Mouse (Mus musculus) kidney, embryonic 15.5 days (tissue): ENCODE data around the gene Ptcd3. TPM values are rescaled to one million over a fixed set of nuclear protein-coding genes. Genes with fewer than 3 reads are reported as not detected.
"Not testable (repeated sequence)": the region's sequence is repeated elsewhere in the genome, so short reads cannot be mapped to it uniquely, and the experiment has no call there.

Source experiments
- ATAC-seq: fragments of 200-750 bp; cut with Nextera tagmentation; replicated peaks from 2 replicates; pipeline ENCODE4 v1.8.0; 2017; ENCODE audit warnings: moderate TSS enrichment; ENCODE audit not compliant: low FRiP score
- H3K27ac ChIP-seq: fragments of 300-500 bp; sonication (generic); 2 replicates; pipeline ENCODE4 v1.5.1; 2015; ENCODE audit warnings: mild to moderate bottlenecking, inconsistent platforms
- H3K27me3 ChIP-seq: fragments of 300-500 bp; sonication (generic); 2 replicates; pipeline ENCODE4 v1.6.1; 2015; ENCODE audit warnings: inconsistent platforms
- H3K36me3 ChIP-seq: fragments of 300-500 bp; sonication (generic); 2 replicates; pipeline ENCODE4 v1.6.1; 2015; ENCODE audit warnings: inconsistent platforms
- H3K4me1 ChIP-seq: fragments of 300-500 bp; sonication (generic); 2 replicates; pipeline ENCODE4 v1.6.1; 2015; ENCODE audit warnings: inconsistent platforms
- H3K4me2 ChIP-seq: fragments of 300-500 bp; sonication (generic); 2 replicates; pipeline ENCODE4 v1.6.1; 2015; ENCODE audit warnings: moderate library complexity, mild to moderate bottlenecking, inconsistent platforms
- H3K4me3 ChIP-seq: fragments of 300-500 bp; sonication (generic); replicated peaks from 2 replicates; pipeline ENCODE4 v1.5.1; 2015; ENCODE audit warnings: mild to moderate bottlenecking, inconsistent platforms
- H3K9ac ChIP-seq: fragments of 300-500 bp; sonication (generic); 2 replicates; pipeline ENCODE4 v1.6.1; 2015; ENCODE audit warnings: mild to moderate bottlenecking, inconsistent platforms
- H3K9me3 ChIP-seq: fragments of 300-500 bp; sonication (generic); replicated peaks from 2 replicates; pipeline ENCODE4 v1.6.1; 2016; ENCODE audit warnings: inconsistent platforms
- WGBS: fragments of 180-500 bp; shearing (Covaris S2); methylation state at CpG from one replicate; pipeline ENCODE4 v1.1.7; 2015; ENCODE audit warnings: mixed read lengths; 5-methylcytosine and 5-hydroxymethylcytosine counted together
- polyA plus RNA-seq: library from polyadenylated mRNA; unstranded; fragments of >200 nt; fragmentation: Nextera tagmentation; extraction: Ambion mirVana; gene quantifications from 2 replicates; pipeline ENCODE4 v1.2.1, GENCODE M21; 2015

The Ptcd3 gene
- polyA plus RNA-seq, 1 experiment from 2014 or later, result 107 TPM

DNA sequence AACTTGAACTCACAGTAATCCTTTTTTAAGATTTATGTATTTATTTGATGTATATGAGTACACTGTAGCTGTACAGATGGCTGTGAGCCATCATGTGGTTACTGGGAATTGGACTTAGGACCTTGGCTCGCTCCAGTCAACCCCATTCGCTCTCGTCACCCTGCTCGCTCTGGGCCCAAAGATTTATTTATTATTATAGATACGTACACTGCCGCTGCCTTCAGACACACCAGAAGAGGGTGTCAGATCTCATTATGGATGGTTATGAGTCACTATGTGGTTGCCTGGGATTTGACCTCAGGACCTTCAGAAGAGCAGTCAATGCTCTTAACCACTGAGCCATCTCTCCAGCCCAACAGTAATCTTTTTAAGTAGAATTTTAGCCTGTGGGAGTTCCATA, 61.6 kb downstream of the Ptcd3 start:
- H3K4me2 ChIP-seq, H3K9me3 ChIP-seq, H3K4me3 ChIP-seq, H3K27me3 ChIP-seq, H3K4me1 ChIP-seq, ATAC-seq, H3K9ac ChIP-seq, H3K27ac ChIP-seq: not testable (repeated sequence)
- 92% methylated on average over 6 of the region's 6 CpGs for WGBS
- H3K36me3 ChIP-seq, result peaks cover 69% of the 10 kb centered on the region

DNA sequence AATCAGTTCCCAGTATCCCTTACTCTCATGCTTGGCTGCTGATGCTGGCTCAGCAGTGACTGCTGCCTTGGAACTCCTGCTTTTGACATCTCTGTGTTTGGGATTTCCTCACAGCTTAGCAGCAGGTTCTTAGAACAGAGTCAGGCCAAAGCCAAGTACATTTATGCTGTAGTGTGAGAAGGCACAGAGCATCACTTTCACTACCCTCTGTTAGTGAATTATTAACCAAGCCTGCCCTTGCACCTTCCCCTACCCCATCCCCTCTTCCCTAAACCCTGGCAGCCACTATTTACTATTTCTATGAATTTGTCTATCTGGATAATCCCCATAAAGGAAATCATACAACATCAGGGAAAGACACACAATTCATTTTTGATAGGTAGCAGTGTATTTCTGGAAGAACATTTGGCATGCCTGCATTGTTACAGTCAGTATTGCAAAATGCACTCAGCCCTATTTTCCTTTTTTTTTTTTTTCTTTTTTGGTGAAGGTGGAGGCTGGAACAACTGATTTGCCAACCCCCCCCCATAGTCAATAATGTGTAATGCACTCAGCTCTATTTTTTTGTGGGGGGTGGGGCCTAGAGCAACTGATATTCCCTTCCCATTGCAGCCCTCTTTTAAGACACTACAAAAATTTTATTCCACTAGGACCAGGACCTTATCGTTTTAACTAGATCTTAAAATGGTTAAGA, 67.8 kb downstream of the Ptcd3 start:
- Histone ChIP-seq H3K27ac (no peak overlapping the region), H3K4me1 (0 out of 2 replicates have a peak, but pooled peaks cover 4% of the 10 kb centered on the region), H3K9me3 (no peaks in the 10 kb centered on the region), H3K36me3 (peaks cover 25% of the 10 kb centered on the region), H3K27me3 (no peaks in the 10 kb centered on the region), H3K9ac (no peak overlapping the region), H3K4me2 (no peak overlapping the region), H3K4me3 (no peak overlapping the region)
- 97% methylated on average over 1 of the region's 1 CpGs for WGBS
- ATAC-seq, result no peak

DNA sequence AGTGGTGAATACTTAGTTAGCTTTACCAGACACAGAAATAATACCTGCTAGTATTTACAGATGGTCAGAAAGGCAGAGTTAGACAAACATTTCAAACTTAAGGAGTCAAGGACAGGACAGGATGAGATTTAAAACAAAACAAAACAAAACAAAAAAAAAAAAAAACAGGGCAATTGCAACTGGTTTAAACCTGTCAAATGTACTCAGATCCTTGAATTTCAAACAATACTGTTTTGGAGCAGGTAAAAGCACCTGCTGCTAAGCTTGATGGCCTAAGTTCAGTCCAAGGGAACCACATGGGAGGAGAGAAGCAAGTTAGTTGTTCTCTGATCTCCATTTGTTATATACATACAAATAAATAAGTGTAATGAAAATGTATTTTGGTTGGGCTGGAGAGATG, 68.7 kb downstream of the Ptcd3 start:
- ATAC-seq, result no peak

DNA sequence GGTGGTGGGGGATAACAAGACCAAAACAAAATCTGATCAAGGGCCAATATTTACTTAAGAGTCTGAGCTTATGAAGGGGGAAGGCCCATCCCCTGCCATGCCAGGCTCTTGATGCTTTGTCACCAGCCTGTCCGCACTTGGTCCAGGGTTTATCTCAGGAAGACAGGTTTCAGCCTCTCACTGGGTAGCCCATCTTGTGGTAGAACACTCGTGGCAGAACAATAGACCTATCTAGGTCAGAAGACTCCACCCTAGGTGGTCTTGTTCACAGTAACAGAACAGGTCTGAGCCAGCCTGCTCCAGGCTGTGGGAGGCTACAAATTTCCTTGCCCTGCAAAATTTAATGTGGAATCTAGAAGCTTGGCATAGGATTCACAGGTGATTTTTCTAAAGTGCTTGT, 71.7 kb downstream of the Ptcd3 start:
- no peak for ATAC-seq
- Histone ChIP-seq H3K9me3 (no peaks in the 10 kb centered on the region), H3K27ac (no peak overlapping the region), H3K27me3 (no peaks in the 10 kb centered on the region), H3K4me3 (no peak overlapping the region), H3K4me2 (no peak overlapping the region), H3K36me3 (peaks cover 28% of the 10 kb centered on the region), H3K4me1 (peaks cover 15% of the 10 kb centered on the region), H3K9ac (no peak overlapping the region)
- 75% methylated on average over 2 of the region's 2 CpGs for WGBS

More for the DNA sequence above, 68.7 kb downstream of the Ptcd3 start:
- Histone ChIP-seq H3K4me3 (no peak overlapping the region), H3K9ac (no peak overlapping the region), H3K36me3 (peaks cover 25% of the 10 kb centered on the region), H3K27me3 (no peaks in the 10 kb centered on the region), H3K27ac (no peak overlapping the region), H3K9me3 (no peaks in the 10 kb centered on the region), H3K4me2 (no peak overlapping the region), H3K4me1 (0 out of 2 replicates have a peak, but pooled peaks cover 4% of the 10 kb centered on the region)

DNA sequence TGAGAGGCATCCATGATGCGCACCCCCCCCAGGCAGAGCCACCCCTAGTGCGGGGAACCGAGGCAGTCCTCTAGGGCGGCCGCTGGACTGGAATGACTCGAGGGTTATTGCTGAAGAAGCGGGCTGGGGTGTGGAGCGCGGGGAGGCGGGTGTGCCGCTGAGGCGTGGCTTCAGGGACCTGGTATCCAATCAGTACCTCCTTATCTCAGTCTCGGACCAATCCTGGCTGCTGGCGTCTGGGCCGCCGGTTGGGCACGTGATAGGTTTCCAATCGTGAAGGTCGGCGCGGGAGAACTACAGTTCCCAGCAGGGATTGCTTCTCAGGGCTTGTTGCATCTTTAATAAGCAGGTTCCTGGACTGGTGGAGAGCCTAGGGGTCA, 77.0 kb downstream of the Ptcd3 start:
- no peaks in the 10 kb centered on the region for H3K9me3 ChIP-seq
- peak; percentile 99 for ATAC-seq
- WGBS, result under 1% methylated on average over 21 of the region's 21 CpGs

DNA sequence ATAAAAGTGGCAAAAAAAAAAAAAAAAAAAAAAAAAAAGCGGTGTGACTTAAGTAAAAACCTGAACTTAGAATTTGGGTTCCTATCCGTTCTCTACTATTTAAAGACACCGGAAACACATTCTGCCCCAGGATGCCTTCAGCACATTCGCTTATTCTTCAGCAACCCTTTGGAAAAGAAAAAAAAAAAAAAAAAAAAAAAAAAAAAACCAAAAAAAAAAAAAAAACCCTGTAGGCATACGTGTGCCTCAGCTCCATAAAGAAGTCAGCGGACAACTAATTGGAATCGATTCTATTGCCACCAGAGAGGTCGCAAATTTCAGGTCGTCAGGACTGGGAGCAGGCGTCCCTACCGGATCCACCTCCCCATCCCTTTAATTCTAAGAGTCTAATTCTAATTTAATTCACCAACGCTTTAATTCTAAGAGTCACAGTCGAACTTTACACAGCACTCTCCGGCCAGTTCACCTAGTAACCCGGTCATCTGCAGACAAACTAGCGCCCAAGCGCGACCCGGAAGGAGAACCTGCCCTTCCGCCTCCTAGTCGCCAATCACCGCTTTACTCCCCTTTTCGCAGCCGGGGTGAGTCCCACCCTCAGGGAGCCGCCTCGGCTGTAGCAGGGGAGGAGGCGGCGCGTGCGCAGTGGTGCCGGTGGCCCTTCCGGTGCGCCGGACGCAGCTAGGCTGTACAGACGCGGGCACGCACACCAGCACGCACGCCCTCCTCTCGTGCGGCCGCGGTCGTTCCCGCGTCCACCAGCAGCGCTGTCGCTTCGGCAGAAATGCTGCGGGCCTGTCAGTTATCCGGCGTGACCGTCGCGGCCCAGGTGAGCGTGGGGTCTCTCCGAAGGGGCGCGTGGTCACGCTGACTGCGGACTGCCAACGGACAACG, 77.6 kb downstream of the Ptcd3 start, which contains the start of gene Immt:
Gene Immt (plus strand): TSS at position 642 of the 891 bp plus-strand sequence.
- Histone ChIP-seq H3K4me3 (peak within 1 kb of the TSS; percentile 92), H3K9me3 (no peaks in the 10 kb centered on the region), H3K27ac (peak within 1 kb of the TSS; percentile 94), H3K36me3 (peaks cover 22% of the 10 kb centered on the region), H3K4me2 (peak within 1 kb of the TSS; percentile 72), H3K27me3 (0 out of 2 replicates have a peak, but pooled peaks cover 3% of the 10 kb centered on the region), H3K9ac (peak within 1 kb of the TSS; percentile 87), H3K4me1 (peaks cover 18% of the 10 kb centered on the region)
- peak; percentile 99 for ATAC-seq
- WGBS, result under 1% methylated on average over 64 of the region's 64 CpGs

More for the DNA sequence above, 77.0 kb downstream of the Ptcd3 start:
- Histone ChIP-seq H3K4me1 (peaks cover 18% of the 10 kb centered on the region), H3K36me3 (peaks cover 25% of the 10 kb centered on the region), H3K27ac (peak overlapping the region; percentile 94), H3K9ac (peak overlapping the region; percentile 87), H3K27me3 (0 out of 2 replicates have a peak, but pooled peaks cover 1% of the 10 kb centered on the region), H3K4me2 (peak overlapping the region; percentile 72), H3K4me3 (peak overlapping the region; percentile 92)

Other genes with a start within 250 kb of the Ptcd3 start
- 13.2 and 15.0 TPM in 2 replicates for gene Reep1, start 201.2 kb downstream of the Ptcd3 start, polyA plus RNA-seq
- gene Mrpl35, start 81.8 kb downstream of the Ptcd3 start, polyA plus RNA-seq, result 63.0 and 72.5 TPM in 2 replicates
- 217 and 222 TPM in 2 replicates for gene Immt, start 77.4 kb downstream of the Ptcd3 start, polyA plus RNA-seq
- 38.2 and 38.5 TPM in 2 replicates for gene Polr1a, start 303 bp upstream of the Ptcd3 start, polyA plus RNA-seq
- 35.2 and 36.3 TPM in 2 replicates for gene St3gal5, start 188.8 kb upstream of the Ptcd3 start, polyA plus RNA-seq